Mouse (Mus musculus): ENCODE measurements around the gene H2afz. TPM values are rescaled to one million over a fixed set of nuclear protein-coding genes. Genes with fewer than 3 reads are reported as not detected.

The H2afz gene
- total RNA-seq, 2 experiments from 2014 or later = 168 to 196 TPM

GRCm38 (mm10) chr3:137864988-137865982 is 998 bp downstream of the H2afz start:
- peak; percentile 83 for TF ChIP-seq CTCF (IDR thresholded peaks at IDR 0.05)
- H3K4me3 ChIP-seq = peak overlapping the region; percentile 87
- intact Hi-C loops (cut with DNase I) = loop anchor here (5.0 kb wide), 3 partner anchors 127 to 577 kb away; partner anchors contain the start of genes 1110002E22Rik, Adh5 and Gm5105

GRCm38 (mm10) chr3:137867133-137867436 is 2.8 kb downstream of the H2afz start:
- no peak for DNase-seq (ENCODE audit: extremely low spot score in 1 of 2, low spot score in 2 of 2)
- peak overlapping the region; percentile 67 for H3K4me3 ChIP-seq
- intact Hi-C loops (cut with DNase I) = loop anchor here (1.0 to 5.0 kb wide), 4 partner anchors 51 to 277 kb away; partner anchors contain the start of genes 1110002E22Rik, Gm5105, Lamtor3 and Mttp
- no peak for TF ChIP-seq CTCF (IDR thresholded peaks at IDR 0.05)
- H3K27ac ChIP-seq = peak overlapping the region; percentile 98

More at GRCm38 (mm10) chr3:137864988-137865982, 998 bp downstream of the H2afz start:
- H3K27ac ChIP-seq = peak overlapping the region; percentile 96
- DNase-seq (ENCODE audit: extremely low spot score in 1 of 2, low spot score in 2 of 2) = peak; percentile 89

- DNase-seq (ENCODE audit: extremely low spot score in 1 of 2, low spot score in 2 of 2) = peak; percentile 64 to 65
- TF ChIP-seq CTCF (IDR thresholded peaks at IDR 0.05) = no peak
- peak within 1 kb of the TSS; percentile 98 for H3K27ac ChIP-seq
- peak within 1 kb of the TSS; percentile 67 for H3K4me3 ChIP-seq
- intact Hi-C loops (cut with DNase I) = loop anchor here (1.0 to 5.0 kb wide), 4 partner anchors 51 to 277 kb away; partner anchors contain the start of genes 1110002E22Rik, Gm5105, Lamtor3 and Mttp
Measured at GRCm38 (mm10) chr3:137867437-137868093, 3.3 kb downstream of the H2afz start, which contains the start of gene Dnajb14. Gene Dnajb14, plus strand, starts transcription at chr3:137867675.

- intact Hi-C loops (cut with DNase I) = loop anchor here (5.0 kb wide), 2 partner anchors 124 to 199 kb away; partner anchors contain the start of genes 1110002E22Rik and Gm5105
- Histone ChIP-seq H3K27ac (peak overlapping the region; percentile 89), H3K4me3 (peak overlapping the region; percentile 67)
- no peak for DNase-seq (ENCODE audit: extremely low spot score in 1 of 2, low spot score in 2 of 2)
- TF ChIP-seq CTCF (IDR thresholded peaks at IDR 0.05) = no peak
Measured at GRCm38 (mm10) chr3:137868094-137868913, 4.0 kb downstream of the H2afz start.

- no peak overlapping the region for H3K4me3 ChIP-seq
- no peak for DNase-seq (ENCODE audit: extremely low spot score in 1 of 2, low spot score in 2 of 2)
- no peak for TF ChIP-seq CTCF (IDR thresholded peaks at IDR 0.05)
- intact Hi-C loops (cut with DNase I) = loop anchor here (5.0 kb wide), 2 partner anchors 123 to 198 kb away; partner anchors contain the start of genes 1110002E22Rik and Gm5105
- no peak overlapping the region for H3K27ac ChIP-seq
Measured at GRCm38 (mm10) chr3:137869395-137869794, 5.1 kb downstream of the H2afz start.

GRCm38 (mm10) chr3:137879313-137879712 is 15.0 kb downstream of the H2afz start:
- no peak for DNase-seq (ENCODE audit: extremely low spot score in 1 of 2, low spot score in 2 of 2)
- Histone ChIP-seq H3K4me3 (no peak overlapping the region), H3K27ac (no peak overlapping the region)
- no peak for TF ChIP-seq CTCF (IDR thresholded peaks at IDR 0.05)
- intact Hi-C loops (cut with DNase I) = no loop called here

- intact Hi-C loops (cut with DNase I) = no loop called here
- no peak for TF ChIP-seq CTCF (IDR thresholded peaks at IDR 0.05)
- DNase-seq (ENCODE audit: extremely low spot score in 1 of 2, low spot score in 2 of 2) = no peak
- no peak overlapping the region for H3K4me3 ChIP-seq
- no peak overlapping the region for H3K27ac ChIP-seq
Measured at GRCm38 (mm10) chr3:137880109-137880748, 15.9 kb downstream of the H2afz start.

- no peak for TF ChIP-seq CTCF (IDR thresholded peaks at IDR 0.05)
Measured at GRCm38 (mm10) chr3:137881093-137881492, 16.8 kb downstream of the H2afz start.

GRCm38 (mm10) chr3:137887961-137888360 is 23.7 kb downstream of the H2afz start:
- no peak for TF ChIP-seq CTCF (IDR thresholded peaks at IDR 0.05)
- Histone ChIP-seq H3K4me3 (no peak overlapping the region), H3K27ac (no peak overlapping the region)
- no peak for DNase-seq (ENCODE audit: extremely low spot score in 1 of 2, low spot score in 2 of 2)
- intact Hi-C loops (cut with DNase I) = no loop called here

More at GRCm38 (mm10) chr3:137881093-137881492, 16.8 kb downstream of the H2afz start:
- H3K27ac ChIP-seq = no peak overlapping the region
- H3K4me3 ChIP-seq = no peak overlapping the region
- no peak for DNase-seq (ENCODE audit: extremely low spot score in 1 of 2, low spot score in 2 of 2)
- intact Hi-C loops (cut with DNase I) = no loop called here

GRCm38 (mm10) chr3:137891089-137891488 is 26.8 kb downstream of the H2afz start:
- H3K4me3 ChIP-seq = no peak overlapping the region
- TF ChIP-seq CTCF (IDR thresholded peaks at IDR 0.05) = no peak
- intact Hi-C loops (cut with DNase I) = no loop called here
- no peak for DNase-seq (ENCODE audit: extremely low spot score in 1 of 2, low spot score in 2 of 2)
- H3K27ac ChIP-seq = no peak overlapping the region
